Mouse (Mus musculus): Measurements from ENCODE around the gene Ccdc144b.

Ccdc144b gene

GRCm38 (mm10) chr3:36053447-36053846, at the start of gene Ccdc144b:
Gene Ccdc144b, minus strand, starts transcription at chr3:36053547.
- in situ Hi-C loops (cut with MboI, MseI), result no loop called here

DNA sequence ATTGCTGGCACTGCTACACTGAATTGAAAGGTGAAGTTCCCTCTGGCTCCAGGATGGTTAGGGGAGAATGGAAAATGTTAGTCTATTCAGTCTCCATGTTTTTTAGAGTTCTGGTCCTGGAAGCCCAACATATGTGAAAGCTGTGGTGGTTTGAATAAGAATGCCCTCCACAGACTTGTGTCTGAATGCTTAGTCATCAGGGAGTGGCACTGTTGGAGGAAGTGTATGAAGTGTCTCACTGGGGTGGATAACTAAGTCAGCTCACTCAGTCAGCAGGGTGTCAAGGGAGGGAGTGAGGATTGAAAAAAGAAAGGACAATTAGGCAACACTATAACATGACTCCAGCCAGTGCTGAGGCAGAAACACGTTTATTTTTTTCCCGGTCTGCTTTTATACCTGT, 42.0 kb upstream of the Ccdc144b start:
- in situ Hi-C loops (cut with MboI, MseI), result no loop called here

GRCm38 (mm10) chr3:36087591-36087990, 34.2 kb upstream of the Ccdc144b start:
- in situ Hi-C loops (cut with MboI, MseI), result no loop called here

DNA sequence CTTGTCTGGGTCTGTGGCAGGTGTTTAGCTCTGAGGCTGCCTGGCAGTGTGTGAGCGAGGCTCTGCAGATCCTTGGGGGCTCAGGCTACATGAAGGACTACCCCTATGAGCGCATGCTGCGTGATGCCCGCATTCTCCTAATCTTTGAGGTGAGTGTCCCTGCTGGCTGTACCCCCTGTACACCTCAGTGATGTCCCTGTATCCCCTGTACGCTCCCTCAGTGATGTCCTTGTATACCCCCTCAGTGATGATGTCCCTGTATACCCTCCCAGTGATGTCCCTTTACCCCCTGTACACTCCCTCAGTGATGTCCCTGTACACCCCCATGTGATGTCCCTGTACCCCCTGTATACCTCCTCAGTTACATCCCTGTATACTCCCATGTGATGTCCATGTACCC, 32.0 kb upstream of the Ccdc144b start:
- in situ Hi-C loops (cut with MboI, MseI), result no loop called here

DNA sequence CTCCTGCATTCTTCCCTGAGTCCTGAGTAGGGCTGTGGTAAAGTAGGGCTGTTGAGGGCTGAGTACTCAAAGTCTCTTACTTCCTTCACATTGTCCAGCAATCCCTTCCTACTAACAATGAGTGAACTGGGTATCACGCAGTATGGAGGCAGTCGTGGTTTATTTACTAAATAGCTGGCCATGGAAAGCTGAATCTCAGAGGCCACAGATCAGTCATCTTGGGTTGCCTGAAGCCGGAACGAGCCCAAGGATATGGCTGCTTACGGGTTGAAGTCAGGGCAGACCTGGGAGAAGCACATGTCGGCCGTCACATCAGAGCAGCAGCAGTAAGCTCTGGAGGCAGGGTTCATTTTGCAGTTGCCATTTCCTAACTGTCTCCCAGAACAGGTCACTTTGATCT, 30.0 kb upstream of the Ccdc144b start:
- in situ Hi-C loops (cut with MboI, MseI), result no loop called here

DNA sequence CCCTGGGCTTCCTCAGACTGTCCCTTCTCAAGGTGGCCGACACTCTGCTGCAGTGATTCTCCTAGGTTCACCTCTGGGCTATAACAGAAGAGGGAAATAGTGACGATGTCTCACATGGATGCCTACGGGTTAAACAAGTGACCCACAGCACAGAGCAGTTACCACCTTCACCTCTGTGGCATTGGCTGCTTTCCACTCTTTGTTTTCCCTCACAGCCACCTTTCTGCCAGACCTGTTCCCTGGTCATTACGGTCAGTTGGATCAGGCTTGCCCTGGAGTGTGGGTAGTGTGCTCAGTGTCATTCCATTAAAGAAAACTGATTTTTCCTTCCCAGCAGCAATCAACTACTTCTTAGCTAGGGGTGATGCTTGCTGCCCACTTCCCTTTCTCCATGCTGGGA, 29.5 kb upstream of the Ccdc144b start:
- in situ Hi-C loops (cut with MboI, MseI), result no loop called here

GRCm38 (mm10) chr3:36080741-36081140, 27.4 kb upstream of the Ccdc144b start:
- in situ Hi-C loops (cut with MboI, MseI), result no loop called here

GRCm38 (mm10) chr3:36079886-36080285, 26.5 kb upstream of the Ccdc144b start:
- in situ Hi-C loops (cut with MboI, MseI), result no loop called here

DNA sequence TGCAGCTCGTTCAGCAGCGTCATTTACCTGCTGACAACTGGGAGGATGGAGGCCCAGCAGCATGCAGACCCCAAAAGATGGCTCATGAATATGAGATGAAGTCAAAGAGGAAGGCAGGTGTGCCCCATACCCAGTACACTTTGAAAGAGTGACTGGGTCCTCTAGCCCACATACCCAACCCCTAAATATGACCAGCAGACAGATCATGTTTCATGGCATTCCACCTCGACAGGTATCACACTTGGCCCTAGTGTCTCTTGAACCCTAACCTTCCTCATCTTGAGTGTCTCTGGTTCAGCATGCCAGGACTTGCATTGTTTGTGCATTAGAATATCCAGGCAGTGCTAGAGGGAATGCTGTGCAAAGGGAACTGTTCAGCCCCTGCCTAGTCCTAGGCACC, 24.0 kb upstream of the Ccdc144b start:
- in situ Hi-C loops (cut with MboI, MseI), result no loop called here

DNA sequence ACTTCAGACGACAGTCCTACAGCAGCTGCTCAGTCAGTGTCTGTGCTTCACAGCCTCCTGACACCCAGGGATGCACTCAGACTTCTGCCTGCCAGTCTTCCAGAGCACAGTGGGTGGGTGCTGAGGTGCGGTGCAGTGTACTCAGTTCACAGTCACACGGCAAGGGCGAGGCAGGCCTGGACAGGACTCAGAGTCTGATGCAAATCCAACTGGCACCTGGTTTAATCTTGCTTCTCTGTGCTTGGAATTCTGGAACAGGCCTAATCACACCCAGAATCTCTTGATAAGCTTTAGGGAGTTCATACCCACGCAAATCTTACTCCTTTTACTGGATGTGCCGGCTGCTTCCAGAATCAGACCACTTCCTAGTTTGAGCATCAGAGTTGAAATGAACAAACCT, 22.1 kb upstream of the Ccdc144b start:
- in situ Hi-C loops (cut with MboI, MseI), result no loop called here

- in situ Hi-C loops (cut with MboI, MseI), result no loop called here
Observed at GRCm38 (mm10) chr3:36074231-36074630, 20.9 kb upstream of the Ccdc144b start.

- in situ Hi-C loops (cut with MboI, MseI), result no loop called here
Observed at GRCm38 (mm10) chr3:36071047-36071446, 17.7 kb upstream of the Ccdc144b start.

DNA sequence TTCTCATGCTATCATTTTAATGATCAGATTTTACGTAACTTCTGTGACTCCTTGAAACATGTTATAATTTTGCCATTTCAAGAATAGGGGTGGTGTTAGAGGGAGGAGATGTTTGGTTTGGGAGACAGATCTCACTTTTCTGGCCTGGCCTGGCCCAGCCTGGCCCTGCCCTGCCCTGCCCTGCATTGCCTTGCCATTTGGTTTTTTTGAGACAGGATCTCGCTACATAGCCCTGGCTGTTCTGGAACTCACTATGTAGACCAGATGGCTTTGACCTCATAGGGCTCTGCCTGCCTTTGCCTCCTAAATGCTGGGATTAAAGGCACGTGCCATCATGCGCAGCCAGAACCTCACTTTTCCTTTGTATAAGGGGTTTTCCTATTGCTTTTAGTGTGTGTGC, 17.1 kb upstream of the Ccdc144b start:
- in situ Hi-C loops (cut with MboI, MseI), result no loop called here

DNA sequence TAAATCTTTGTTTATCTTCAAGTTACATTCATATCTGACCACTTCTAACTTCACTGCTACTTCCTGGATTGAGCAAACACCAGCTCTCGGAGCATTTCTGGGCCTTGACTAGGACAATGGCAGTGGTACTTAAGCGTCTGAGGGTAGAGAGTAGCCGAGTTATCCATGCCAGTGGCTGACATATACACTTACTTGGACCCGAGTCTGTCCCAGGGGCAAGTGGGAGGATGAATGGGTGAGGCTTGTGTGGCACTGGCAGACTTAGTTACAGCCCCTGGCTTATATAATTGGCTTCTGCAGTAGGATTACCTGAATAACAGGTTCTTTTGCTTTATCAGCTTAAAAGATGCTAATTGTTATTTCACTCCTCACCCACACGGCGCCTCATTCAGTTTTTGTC, 14.4 kb upstream of the Ccdc144b start:
- in situ Hi-C loops (cut with MboI, MseI), result loop anchor here (5.0 kb wide), 1 partner anchor 385 kb away; no protein-coding TSS in a partner anchor

GRCm38 (mm10) chr3:36065843-36066651, 12.7 kb upstream of the Ccdc144b start, which contains the start of gene Acad9:
Gene Acad9, plus strand, starts transcription at chr3:36065979.
- in situ Hi-C loops (cut with MboI, MseI), result loop anchor here (5.0 kb wide), 1 partner anchor 384 kb away; no protein-coding TSS in a partner anchor

- in situ Hi-C loops (cut with MboI, MseI), result loop anchor here (5.0 kb wide), 1 partner anchor 383 kb away; no protein-coding TSS in a partner anchor
Observed at GRCm38 (mm10) chr3:36065166-36065565, 11.8 kb upstream of the Ccdc144b start.

DNA sequence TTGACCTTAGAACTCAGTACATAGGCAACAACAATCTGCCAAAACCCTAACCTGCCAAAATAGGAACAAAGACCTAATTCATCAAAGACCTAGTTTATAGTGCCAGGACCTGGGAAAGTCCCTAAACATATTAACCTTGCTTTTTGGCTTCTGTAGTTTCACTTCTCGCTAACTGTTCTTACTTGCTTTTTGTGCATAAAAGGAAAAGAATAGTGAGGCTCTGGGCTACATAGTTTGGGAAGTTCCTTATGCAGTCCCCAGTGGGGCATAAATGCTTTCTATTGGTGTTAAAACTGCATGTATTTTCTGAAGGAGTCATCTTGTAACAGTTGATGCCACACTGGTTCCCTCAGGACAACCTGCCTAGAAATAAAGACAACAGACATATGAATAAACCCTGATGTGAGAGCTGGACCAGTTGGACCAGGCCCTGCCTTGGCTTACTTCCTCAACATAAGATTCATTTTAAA, 11.3 kb upstream of the Ccdc144b start:
- in situ Hi-C loops (cut with MboI, MseI), result loop anchor here (5.0 kb wide), 2 partner anchors 62 to 382 kb away; partner anchors contain the start of gene Mccc1

GRCm38 (mm10) chr3:36060096-36060850, 6.9 kb upstream of the Ccdc144b start:
- in situ Hi-C loops (cut with MboI, MseI), result loop anchor here (5.0 kb wide), 1 partner anchor 58 kb away; the partner anchor contains the start of gene Mccc1

- in situ Hi-C loops (cut with MboI, MseI), result no loop called here
Observed at GRCm38 (mm10) chr3:36049106-36049505, 4.2 kb downstream of the Ccdc144b start.

- in situ Hi-C loops (cut with MboI, MseI), result no loop called here
Observed at GRCm38 (mm10) chr3:36045086-36045485, 8.3 kb downstream of the Ccdc144b start.

DNA sequence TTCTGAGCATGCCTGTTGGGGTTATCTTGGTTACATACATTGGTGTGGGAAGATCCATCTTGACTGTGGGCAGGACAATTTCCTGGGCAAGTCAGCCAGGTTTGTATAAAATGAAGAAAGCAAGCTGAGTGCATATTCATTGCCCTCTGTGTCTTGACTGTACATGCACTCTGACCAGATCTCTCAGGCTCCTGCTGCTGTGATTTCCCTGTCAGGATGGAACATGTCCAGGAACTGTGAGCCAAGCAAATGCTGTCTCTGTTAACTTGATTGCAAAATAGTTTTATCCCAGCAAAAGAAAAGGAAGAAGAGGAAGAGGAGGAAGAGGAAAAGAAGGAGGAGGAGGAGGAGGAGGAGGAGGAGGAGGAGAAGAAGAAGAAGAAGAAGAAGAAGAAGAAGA, 8.8 kb downstream of the Ccdc144b start:
- in situ Hi-C loops (cut with MboI, MseI), result no loop called here

GRCm38 (mm10) chr3:36031740-36032510, 21.4 kb downstream of the Ccdc144b start:
- in situ Hi-C loops (cut with MboI, MseI), result no loop called here
